Mouse (Mus musculus) cortical plate, adult 2 months (tissue): Measurements from ENCODE around the gene Srcin1. TPM values are rescaled to one million over a fixed set of nuclear protein-coding genes. Genes with fewer than 3 reads are reported as not detected.

Source experiments
- H3K27ac ChIP-seq: fragments of 200-500 bp; 2 replicates; pipeline ENCODE4 v1.5.1; 2012; ENCODE audit warnings: low read length, control low read depth, inconsistent platforms; ENCODE audit not compliant: insufficient read depth
- H3K4me1 ChIP-seq: fragments of 200-500 bp; 2 replicates; pipeline ENCODE4 v1.6.1; 2011; ENCODE audit warnings: low read length; ENCODE audit not compliant: control insufficient read depth, insufficient read depth
- H3K4me3 ChIP-seq: fragments of 200-500 bp; 2 replicates; pipeline ENCODE4 v1.5.1; 2011; ENCODE audit warnings: mild to moderate bottlenecking, low read length, control low read depth; ENCODE audit not compliant: insufficient read depth
- CTCF ChIP-seq: fragments of 200-500 bp; IDR thresholded peaks from 2 replicates; pipeline ENCODE4 v1.5.1; 2011; ENCODE audit warnings: mild to moderate bottlenecking, control low read depth, low read length; ENCODE audit not compliant: insufficient read depth; ENCODE audit errors: extremely low read depth
- POLR2A ChIP-seq: fragments of 200-500 bp; IDR thresholded peaks from 2 replicates; pipeline ENCODE4 v1.6.1; 2011; ENCODE audit warnings: mild to moderate bottlenecking, low read length, control low read depth; ENCODE audit not compliant: insufficient read depth; ENCODE audit errors: extremely low read depth
- polyA plus RNA-seq: library from polyadenylated mRNA; depleted of rRNA; stranded (reverse); fragments of >200 nt; gene quantifications from 2 replicates; pipeline ENCODE4 v1.2.3, GENCODE M21; 2012

Srcin1 gene
- polyA plus RNA-seq, 1 experiment = 141 TPM

GRCm38 (mm10) chr11:97546804-97547411, 29.1 kb downstream of the Srcin1 start:
- TF ChIP-seq CTCF = no peak
- TF ChIP-seq POLR2A = no peak
- Histone ChIP-seq H3K27ac (peak overlapping the region; percentile 91), H3K4me3 (peak overlapping the region; percentile 39), H3K4me1 (peaks cover 18% of the 10 kb centered on the region)

- H3K27ac ChIP-seq = peak overlapping the region; percentile 24; the same call in 1 of the 2 replicates
- peaks cover 18% of the 10 kb centered on the region for H3K4me1 ChIP-seq
These were observed 30.0 kb downstream of the Srcin1 start for GRCm38 (mm10) chr11:97545808-97546560.

DNA sequence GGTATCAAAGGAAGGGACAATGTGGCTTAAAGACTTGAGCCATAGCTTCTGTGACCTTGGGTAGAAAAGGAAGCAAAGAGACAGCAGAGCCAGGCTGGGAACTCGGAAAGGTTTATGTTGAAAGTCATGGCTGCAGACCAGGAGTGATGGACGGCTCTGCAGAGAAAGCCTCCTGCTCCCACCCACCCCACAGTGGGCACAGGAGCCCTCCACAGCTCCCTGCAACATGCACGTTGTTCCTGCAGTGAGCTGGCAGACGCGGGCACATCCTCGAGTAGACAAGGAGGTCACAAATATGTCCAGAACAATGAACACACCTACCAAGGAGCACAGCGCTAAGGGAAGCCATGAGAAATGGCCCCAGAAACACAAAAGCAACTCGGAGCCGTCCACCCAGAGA, 32.1 kb downstream of the Srcin1 start:
- no peak for TF ChIP-seq CTCF
- no peak for TF ChIP-seq POLR2A
- peak overlapping the region; percentile 85 for H3K27ac ChIP-seq
- H3K4me1 ChIP-seq = peaks cover 19% of the 10 kb centered on the region
- no peak overlapping the region for H3K4me3 ChIP-seq

More at GRCm38 (mm10) chr11:97545808-97546560, 30.0 kb downstream of the Srcin1 start:
- H3K4me3 ChIP-seq = peak overlapping the region; percentile 39
- no peak for TF ChIP-seq POLR2A
- no peak for TF ChIP-seq CTCF

DNA sequence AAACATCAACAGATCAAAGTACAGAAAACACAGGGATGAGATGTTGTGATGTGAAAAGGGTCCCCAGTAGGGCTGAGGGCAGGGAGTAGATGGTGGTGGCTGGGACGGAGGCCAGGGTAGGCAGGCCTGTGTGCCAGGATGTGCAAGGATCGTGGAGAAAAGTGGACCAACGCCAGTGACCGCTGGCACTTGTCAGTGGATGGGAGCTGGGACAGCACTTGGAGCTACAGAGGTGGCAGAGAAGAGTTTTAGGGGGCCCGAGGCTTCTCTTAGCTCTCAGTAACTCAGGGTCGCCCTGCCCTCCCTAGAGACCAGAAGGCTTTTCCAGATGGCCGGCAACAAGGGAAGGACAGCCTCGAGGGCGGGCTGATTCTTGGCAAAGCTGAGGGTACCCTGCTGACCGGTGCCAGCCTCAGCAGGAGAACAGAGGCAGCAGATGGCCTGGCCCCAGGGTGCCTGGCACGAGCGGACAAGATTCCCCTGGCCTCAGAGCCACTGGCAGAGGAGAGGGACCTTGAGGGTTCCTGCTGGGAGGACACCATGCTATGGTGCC, 32.7 kb downstream of the Srcin1 start:
- peaks cover 19% of the 10 kb centered on the region for H3K4me1 ChIP-seq
- TF ChIP-seq CTCF (no peak), POLR2A (no peak)
- H3K27ac ChIP-seq = peak overlapping the region; percentile 85
- H3K4me3 ChIP-seq = no peak overlapping the region

DNA sequence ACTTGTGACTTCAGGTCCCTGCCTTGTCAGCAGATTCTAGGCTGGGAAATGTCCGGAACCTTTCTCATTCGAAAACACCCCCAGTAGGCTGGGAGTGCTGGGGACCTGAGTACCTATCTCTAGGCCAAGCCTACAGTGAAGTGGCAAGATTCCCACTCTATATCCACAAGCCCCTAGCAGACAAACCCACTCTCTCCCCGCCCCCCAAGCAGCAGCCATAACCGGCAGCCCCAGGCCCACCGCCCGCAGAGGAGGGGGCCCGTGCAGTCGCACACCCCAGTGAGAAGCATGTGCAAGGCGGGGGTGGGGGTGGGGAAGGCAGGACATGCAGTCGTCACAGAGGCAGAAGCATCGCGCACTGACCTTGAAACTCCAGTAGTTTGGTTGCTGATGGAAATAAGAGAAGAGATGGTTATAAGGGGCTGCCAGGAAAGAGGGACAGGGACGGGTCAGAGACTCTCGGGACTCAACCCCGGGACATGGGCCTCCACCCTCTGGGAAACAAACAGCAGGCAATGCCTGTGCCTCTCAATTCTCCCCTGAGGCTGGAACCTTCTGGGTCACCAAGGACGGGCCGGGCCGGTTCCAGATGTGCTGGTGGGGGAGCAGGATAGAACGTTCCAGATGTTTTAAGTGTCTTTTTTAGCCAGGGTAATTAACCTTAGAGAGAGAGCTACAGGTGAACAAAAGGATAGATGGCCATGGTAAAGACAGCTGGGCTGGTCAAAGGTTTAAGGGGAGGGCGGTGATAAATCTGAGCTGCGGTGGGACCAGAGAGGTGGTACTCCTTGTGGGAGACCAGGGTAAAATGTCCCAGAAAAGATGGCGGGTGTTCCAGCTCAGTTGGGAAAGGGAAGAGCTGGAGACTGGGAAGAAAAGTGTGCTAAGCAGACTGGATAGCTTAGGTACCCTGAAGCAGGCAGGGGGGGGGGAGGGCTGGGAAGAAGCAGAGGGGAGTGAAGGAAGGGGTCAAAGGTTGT, 33.5 kb downstream of the Srcin1 start:
- peaks cover 17% of the 10 kb centered on the region for H3K4me1 ChIP-seq
- peak overlapping the region; percentile 78 for H3K27ac ChIP-seq
- H3K4me3 ChIP-seq = no peak overlapping the region
- TF ChIP-seq CTCF (no peak), POLR2A (no peak)

DNA sequence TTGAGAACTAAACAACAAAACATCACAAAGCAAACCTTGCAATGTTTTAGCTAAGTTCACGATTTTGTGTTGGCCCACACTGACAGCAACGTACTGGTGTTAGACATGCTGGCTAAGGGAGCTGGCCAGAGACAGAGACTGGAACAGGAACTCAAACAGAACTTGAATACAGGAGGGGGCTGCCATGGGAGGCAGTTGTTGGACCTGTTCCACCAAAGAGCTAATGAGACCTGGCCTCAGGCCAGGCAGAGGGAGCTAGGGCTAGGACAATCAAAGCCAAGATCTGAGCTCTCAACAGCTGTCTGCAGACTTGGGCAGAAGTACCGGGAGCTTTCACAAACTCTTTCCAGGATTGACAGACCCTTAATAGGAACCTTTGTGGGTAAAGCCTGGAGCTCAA, 35.4 kb downstream of the Srcin1 start:
- peaks cover 21% of the 10 kb centered on the region for H3K4me1 ChIP-seq
- no peak overlapping the region for H3K4me3 ChIP-seq
- no peak overlapping the region for H3K27ac ChIP-seq
- TF ChIP-seq CTCF = no peak
- no peak for TF ChIP-seq POLR2A

DNA sequence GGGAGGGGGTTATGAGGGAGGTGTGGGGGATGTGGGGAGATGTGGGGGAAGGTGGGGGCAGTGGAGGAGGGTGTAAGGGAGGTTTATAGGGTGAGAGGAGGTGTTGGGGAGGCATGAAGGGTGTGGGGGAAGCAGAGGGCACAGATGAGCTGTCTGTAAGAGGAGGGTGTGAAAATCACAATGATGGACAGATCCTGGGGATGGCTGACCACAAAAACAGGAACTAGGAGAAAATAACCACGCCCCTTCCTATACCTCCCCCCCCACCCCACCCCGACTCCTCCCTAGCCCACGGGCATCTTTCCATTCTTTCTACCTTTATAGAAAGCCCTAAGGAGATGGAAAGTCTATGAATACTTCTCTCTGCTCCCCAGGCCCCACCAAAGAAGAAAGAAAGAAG, 35.9 kb downstream of the Srcin1 start:
- Histone ChIP-seq H3K4me1 (peaks cover 19% of the 10 kb centered on the region), H3K4me3 (no peak overlapping the region), H3K27ac (no peak overlapping the region)
- TF ChIP-seq POLR2A (no peak), CTCF (no peak)

- no peak for TF ChIP-seq POLR2A
- no peak for TF ChIP-seq CTCF
- H3K27ac ChIP-seq = no peak overlapping the region
- H3K4me3 ChIP-seq = no peak overlapping the region
- H3K4me1 ChIP-seq = peaks cover 18% of the 10 kb centered on the region
These were observed 36.4 kb downstream of the Srcin1 start for GRCm38 (mm10) chr11:97539622-97540021.

- H3K27ac ChIP-seq = peak overlapping the region; percentile 57; the same call in 1 of the 2 replicates
These were observed 38.4 kb downstream of the Srcin1 start for GRCm38 (mm10) chr11:97537580-97538089.

More at GRCm38 (mm10) chr11:97537580-97538089, 38.4 kb downstream of the Srcin1 start:
- TF ChIP-seq CTCF (no peak), POLR2A (no peak)
- Histone ChIP-seq H3K4me1 (peaks cover 13% of the 10 kb centered on the region), H3K4me3 (no peak overlapping the region)
